8 mouse cellular contexts compared by ENCODE assay signal in the genomic region with DNA sequence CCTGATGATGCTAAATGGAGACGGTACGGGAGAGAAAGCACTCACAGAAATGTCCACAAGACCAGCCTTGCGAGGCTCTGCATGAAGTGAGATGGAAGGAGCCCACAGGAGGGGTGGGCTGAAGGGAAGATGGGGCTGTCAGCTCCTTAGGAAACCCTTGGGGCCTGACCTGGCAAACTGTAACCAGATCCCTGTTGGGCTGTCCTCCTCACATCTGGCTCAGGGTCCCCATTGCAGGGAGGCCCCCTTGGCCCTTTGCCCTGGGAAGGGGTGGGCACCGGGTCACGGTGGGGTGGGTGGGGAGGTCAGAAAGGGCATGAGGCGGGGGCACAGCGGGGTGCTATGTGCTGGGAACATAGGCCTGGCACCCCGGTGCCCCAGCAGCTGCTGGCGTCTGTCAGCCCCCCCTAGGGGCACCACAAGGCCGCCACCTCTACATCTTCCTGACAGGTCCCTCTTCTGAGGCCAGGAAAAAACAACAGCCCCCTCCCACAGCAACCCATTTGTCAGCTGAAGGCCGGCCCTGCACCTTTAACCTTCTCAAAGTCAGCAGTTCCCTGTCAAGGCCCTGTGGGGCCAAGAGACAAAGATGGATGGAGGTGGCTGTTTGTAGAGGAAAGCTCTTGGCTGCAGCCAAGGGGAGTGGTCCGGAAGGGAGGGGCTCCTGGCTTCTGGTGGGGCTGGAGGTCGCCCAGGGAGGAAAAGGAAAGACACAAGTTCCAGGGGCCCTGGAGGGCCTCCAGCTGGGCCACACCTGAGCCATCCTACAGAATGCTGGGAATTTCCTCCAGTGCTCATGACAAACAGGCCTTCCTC.
A peak's percentile ranks its signal among the peaks of the same experiment; 100 is the strongest.
DNase-seq lines count a peak whose midpoint lies in the region.
"Had no signal": no experiment of that assay in that cellular context is flagged by ENCODE, and none has a peak within 500 bp of the region (broad histone marks: within the 10 kb centered on the region; RNA-seq: fewer than 3 reads in every experiment).

No protein-coding gene starts in this region.

- peak; percentile 80 for DNase-seq in WW6 (ENCODE audit: low read depth, low spot score)
- DNase-seq in embryo, embryonic 10 days (ENCODE audit: low spot score), result peak; percentile 87
- peak; percentile 61 for DNase-seq in kidney, adult 18-20 months
- DNase-seq in lung, postnatal 14 days, result peak; percentile 52
- no peak for DNase-seq in layer of hippocampus, adult 9-11 months
- DNase-seq in thymus, postnatal 25 days, result no peak
- DNase-seq in left cerebral cortex, adult 9 months (ENCODE audit: low spot score in 2 of 2), result no peak
- DNase-seq: liver, postnatal 0 days had no signal

Comparison
In these comparisons a context has a peak if more than half of its experiments do, and no peak if none do; other contexts are left out.
1. DNase-seq: peak in WW6 (single experiment), embryo, embryonic 10 days (single experiment), kidney, adult 18-20 months (single experiment) and lung, postnatal 14 days (single experiment); none in layer of hippocampus, adult 9-11 months (single experiment), thymus, postnatal 25 days (single experiment) and left cerebral cortex, adult 9 months (0 of 2).